In the genomic region with DNA sequence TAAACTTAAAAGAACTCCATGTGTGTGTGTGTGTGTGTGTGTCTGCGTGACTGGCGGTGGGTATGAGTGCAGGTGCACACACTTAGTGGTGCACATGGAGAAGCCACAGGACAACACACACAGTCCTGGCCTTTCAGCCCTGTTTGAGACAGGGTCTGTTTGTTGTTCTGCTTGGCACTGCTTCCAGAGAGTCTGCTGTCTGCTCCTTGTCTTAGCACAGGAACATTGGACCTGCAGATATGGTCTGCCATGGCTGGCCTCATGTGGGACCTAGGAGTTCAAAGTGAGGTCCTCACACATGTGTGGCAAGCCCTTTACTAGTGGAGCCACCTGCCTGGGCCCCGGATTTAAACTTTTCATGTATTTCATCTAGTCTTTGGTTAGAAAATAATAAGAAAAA, we compare ENCODE assay signal across 19 mouse cellular contexts.
A peak's percentile ranks its signal among the peaks of the same experiment; 100 is the strongest.
DNase-seq lines count a peak whose midpoint lies in the region; ATAC-seq lines count a peak whose summit lies in the region.
"Had no signal": no experiment of that assay in that cellular context is flagged by ENCODE, and none has a peak within 500 bp of the region (broad histone marks: within the 10 kb centered on the region; RNA-seq: fewer than 3 reads in every experiment).

No protein-coding gene starts in this region.

- no peaks in the 10 kb centered on the region for H3K9me3 ChIP-seq in embryonic facial prominence, embryonic 11.5 days (replicated peaks; ENCODE audit: control insufficient read depth, low read length)
- H3K9me3 ChIP-seq in embryonic facial prominence, embryonic 10.5 days: no peaks in the 10 kb centered on the region
- H3K9me3 ChIP-seq in heart, embryonic 12.5 days (replicated peaks): no peaks in the 10 kb centered on the region
- H3K9me3 ChIP-seq in neural tube, embryonic 12.5 days: no peaks in the 10 kb centered on the region
- no peaks in the 10 kb centered on the region for H3K9me3 ChIP-seq in neural tube, embryonic 15.5 days (replicated peaks)
- no peaks in the 10 kb centered on the region for H3K9me3 ChIP-seq in liver, embryonic 11.5 days (ENCODE audit: control insufficient read depth, low read length)
- H3K9me3 ChIP-seq: liver, embryonic 12.5 days had no signal

- intact Hi-C loops in heart, postnatal 36 days (cut with DNase I): no loop called here

- 0 out of 2 replicates have a peak, but pooled peaks have one; percentile 27 for ATAC-seq in embryonic facial prominence, embryonic 11.5 days (replicated peaks; ENCODE audit: insufficient number of reproducible peaks, low FRiP score, low TSS enrichment, low read depth)
- 0 out of 2 replicates have a peak, but pooled peaks have one; percentile 23 for ATAC-seq in heart, embryonic 12.5 days (ENCODE audit: insufficient number of reproducible peaks, low FRiP score)
- peak; percentile 34; the same call in 1 of the 2 replicates for ATAC-seq in neural tube, embryonic 12.5 days (ENCODE audit: low FRiP score, low read depth)
- no peak for ATAC-seq in neural tube, embryonic 15.5 days (ENCODE audit: low FRiP score)
- no peak for ATAC-seq in liver, embryonic 11.5 days (replicated peaks; ENCODE audit: low FRiP score)
- ATAC-seq: liver, embryonic 12.5 days had no signal

- no peaks in the 10 kb centered on the region for H3K36me3 ChIP-seq in embryonic facial prominence, embryonic 11.5 days (replicated peaks; ENCODE audit: control insufficient read depth, insufficient read depth, low read depth, low read length)
- H3K36me3 ChIP-seq in embryonic facial prominence, embryonic 10.5 days (replicated peaks): peaks cover 34% of the 10 kb centered on the region
- H3K36me3 ChIP-seq in heart, embryonic 12.5 days: peaks cover 13% of the 10 kb centered on the region
- H3K36me3 ChIP-seq in neural tube, embryonic 12.5 days: peaks cover under 1% of the 10 kb centered on the region; the same call in 1 of the 2 replicates
- H3K36me3 ChIP-seq in neural tube, embryonic 15.5 days: peaks cover 17% of the 10 kb centered on the region; the same call in 1 of the 2 replicates
- H3K36me3 ChIP-seq in liver, embryonic 11.5 days (ENCODE audit: control insufficient read depth, insufficient read depth, low read length): 0 out of 2 replicates have a peak, but pooled peaks cover 2% of the 10 kb centered on the region
- H3K36me3 ChIP-seq: liver, embryonic 12.5 days had no signal

- no peak overlapping the region for H3K27ac ChIP-seq in embryonic facial prominence, embryonic 11.5 days (replicated peaks; ENCODE audit: low read depth, low read length)
- H3K27ac ChIP-seq in embryonic facial prominence, embryonic 10.5 days (replicated peaks): no peak overlapping the region; the same call in 1 of the 2 replicates
- no peak overlapping the region for H3K27ac ChIP-seq in heart, embryonic 12.5 days (ENCODE audit: poor library complexity, severe bottlenecking)
- no peak overlapping the region for H3K27ac ChIP-seq in neural tube, embryonic 12.5 days
- no peak overlapping the region for H3K27ac ChIP-seq in neural tube, embryonic 15.5 days (replicated peaks)
- no peak overlapping the region for H3K27ac ChIP-seq in liver, embryonic 11.5 days (ENCODE audit: low read depth, low read length)
- H3K27ac ChIP-seq: liver, embryonic 12.5 days; macrophage had no signal

- no peak overlapping the region for H3K4me2 ChIP-seq in embryonic facial prominence, embryonic 11.5 days (ENCODE audit: low read depth, low read length)
- H3K4me2 ChIP-seq in heart, embryonic 12.5 days: no peak overlapping the region
- H3K4me2 ChIP-seq in neural tube, embryonic 12.5 days (replicated peaks): no peak overlapping the region
- no peak overlapping the region for H3K4me2 ChIP-seq in neural tube, embryonic 15.5 days
- no peak overlapping the region for H3K4me2 ChIP-seq in liver, embryonic 11.5 days
- H3K4me2 ChIP-seq: liver, embryonic 12.5 days; lung, embryonic 14.5 days had no signal

- WGBS in embryonic facial prominence, embryonic 11.5 days: 89% methylated on average over 3 of the region's 3 CpGs
- 92% methylated on average over 3 of the region's 3 CpGs for WGBS in embryonic facial prominence, embryonic 10.5 days
- 87% methylated on average over 3 of the region's 3 CpGs for WGBS in heart, embryonic 12.5 days
- WGBS in neural tube, embryonic 12.5 days: 79% methylated on average over 3 of the region's 3 CpGs
- WGBS in neural tube, embryonic 15.5 days: 72% methylated on average over 3 of the region's 3 CpGs
- WGBS in liver, embryonic 11.5 days: 93% methylated on average over 3 of the region's 3 CpGs

- H3K9ac ChIP-seq in embryonic facial prominence, embryonic 11.5 days (replicated peaks; ENCODE audit: low read length): no peak overlapping the region
- H3K9ac ChIP-seq in heart, embryonic 12.5 days: no peak overlapping the region
- no peak overlapping the region for H3K9ac ChIP-seq in neural tube, embryonic 12.5 days
- no peak overlapping the region for H3K9ac ChIP-seq in neural tube, embryonic 15.5 days (replicated peaks)
- H3K9ac ChIP-seq in liver, embryonic 11.5 days (ENCODE audit: low read depth, low read length): no peak overlapping the region
- H3K9ac ChIP-seq: liver, embryonic 12.5 days; lung, embryonic 14.5 days had no signal

- H3K4me1 ChIP-seq in embryonic facial prominence, embryonic 11.5 days (ENCODE audit: control insufficient read depth, insufficient read depth, low read length): no peaks in the 10 kb centered on the region
- peaks cover 14% of the 10 kb centered on the region; the same call in 1 of the 2 replicates for H3K4me1 ChIP-seq in embryonic facial prominence, embryonic 10.5 days
- H3K4me1 ChIP-seq in heart, embryonic 12.5 days (replicated peaks): peaks cover 11% of the 10 kb centered on the region
- peaks cover 24% of the 10 kb centered on the region for H3K4me1 ChIP-seq in neural tube, embryonic 12.5 days
- peaks cover 13% of the 10 kb centered on the region for H3K4me1 ChIP-seq in neural tube, embryonic 15.5 days
- H3K4me1 ChIP-seq in liver, embryonic 11.5 days (replicated peaks; ENCODE audit: control insufficient read depth, insufficient read depth, low read length): no peaks in the 10 kb centered on the region

- H3K4me3 ChIP-seq in embryonic facial prominence, embryonic 11.5 days (ENCODE audit: low read depth, low read length): no peak overlapping the region
- no peak overlapping the region for H3K4me3 ChIP-seq in embryonic facial prominence, embryonic 10.5 days
- no peak overlapping the region for H3K4me3 ChIP-seq in heart, embryonic 12.5 days
- H3K4me3 ChIP-seq in neural tube, embryonic 12.5 days: no peak overlapping the region
- H3K4me3 ChIP-seq in neural tube, embryonic 15.5 days (replicated peaks): no peak overlapping the region
- no peak overlapping the region for H3K4me3 ChIP-seq in liver, embryonic 11.5 days (ENCODE audit: low read depth, low read length)
- H3K4me3 ChIP-seq: erythroblast, embryonic 14.5 days; liver, embryonic 12.5 days had no signal

- DNase-seq in embryonic facial prominence, embryonic 11.5 days (ENCODE audit: low spot score): no peak
- DNase-seq in embryonic facial prominence, embryonic 10.5 days (ENCODE audit: low spot score): no peak
- DNase-seq in heart, postnatal 36 days: no peak
- no peak for DNase-seq in liver, embryonic 11.5 days (ENCODE audit: low spot score)
- DNase-seq in left cerebral cortex, adult 11 months (ENCODE audit: low spot score): no peak
- DNase-seq: cerebellum, postnatal 14 days; gastrocnemius, postnatal 25 days; kidney, adult 9 months; kidney, postnatal 4 days; lung, embryonic 14.5 days; right cerebral cortex, postnatal 4 days; thymus, postnatal 36 days had no signal

- H3K27me3 ChIP-seq in embryonic facial prominence, embryonic 11.5 days (ENCODE audit: control insufficient read depth, insufficient read depth, low read length): no peaks in the 10 kb centered on the region
- no peaks in the 10 kb centered on the region for H3K27me3 ChIP-seq in embryonic facial prominence, embryonic 10.5 days (replicated peaks; ENCODE audit: low read depth, poor library complexity, severe bottlenecking)
- H3K27me3 ChIP-seq in heart, embryonic 12.5 days (replicated peaks): no peaks in the 10 kb centered on the region
- no peaks in the 10 kb centered on the region for H3K27me3 ChIP-seq in neural tube, embryonic 12.5 days (replicated peaks)
- H3K27me3 ChIP-seq in neural tube, embryonic 15.5 days (replicated peaks): no peaks in the 10 kb centered on the region
- no peaks in the 10 kb centered on the region for H3K27me3 ChIP-seq in liver, embryonic 11.5 days (replicated peaks; ENCODE audit: control insufficient read depth, insufficient read depth, low read length)
- H3K27me3 ChIP-seq: CH12.LX; liver, embryonic 12.5 days had no signal

Comparison
In these comparisons a context has a peak if more than half of its experiments do, and no peak if none do; other contexts are left out.
1. ATAC-seq: peak in embryonic facial prominence, embryonic 11.5 days (single experiment), heart, embryonic 12.5 days (single experiment) and neural tube, embryonic 12.5 days (single experiment); none in neural tube, embryonic 15.5 days (single experiment) and liver, embryonic 11.5 days (single experiment).